Mouse (Mus musculus) lung, embryonic 14.5 days (tissue): ENCODE measurements around the gene Mlh1. TPM values are rescaled to one million over a fixed set of nuclear protein-coding genes. Genes with fewer than 3 reads are reported as not detected.

Experiments used
- ATAC-seq: fragments of 200-750 bp; cut with Nextera tagmentation; 2 replicates; pipeline ENCODE4 v1.8.0; 2017; ENCODE audit warnings: mild to moderate bottlenecking, moderate TSS enrichment, moderate library complexity; ENCODE audit not compliant: insufficient read depth
- DNase-seq: peaks from one replicate; pipeline ENCODE4 v3.0.0-alpha.2; 2015
- H3K27ac ChIP-seq: fragments of 300-500 bp; sonication (generic); 2 replicates; pipeline ENCODE4 v1.5.1; 2014; ENCODE audit warnings: low read depth, mild to moderate bottlenecking, moderate library complexity
- H3K27me3 ChIP-seq: fragments of 300-500 bp; sonication (generic); 2 replicates; pipeline ENCODE4 v1.6.1; 2014; ENCODE audit warnings: low read length, control low read depth; ENCODE audit not compliant: insufficient read depth
- H3K36me3 ChIP-seq: fragments of 300-500 bp; sonication (generic); 2 replicates; pipeline ENCODE4 v1.6.1; 2014; ENCODE audit warnings: control low read depth; ENCODE audit not compliant: insufficient read depth
- H3K4me1 ChIP-seq: fragments of 300-500 bp; sonication (generic); 2 replicates; pipeline ENCODE4 v1.6.1; 2014; ENCODE audit warnings: antibody characterized with exemption, control low read depth; ENCODE audit not compliant: insufficient read depth
- H3K4me2 ChIP-seq: fragments of 300-500 bp; sonication (generic); 2 replicates; pipeline ENCODE4 v1.6.1; 2014; ENCODE audit warnings: mild to moderate bottlenecking
- H3K4me3 ChIP-seq: fragments of 300-500 bp; sonication (generic); 2 replicates; pipeline ENCODE4 v1.5.1; 2014; ENCODE audit warnings: low read depth, low read length
- H3K9ac ChIP-seq: fragments of 300-500 bp; sonication (generic); 2 replicates; pipeline ENCODE4 v1.6.1; 2014
- H3K9me3 ChIP-seq: fragments of 300-500 bp; sonication (generic); 2 replicates; pipeline ENCODE4 v1.6.1; 2016; ENCODE audit warnings: low read depth, low read length, control low read depth
- CTCF ChIP-seq: IDR thresholded peaks from 2 replicates; pipeline ENCODE4 v1.5.1; 2016; ENCODE audit warnings: antibody characterized with exemption, low read depth
- WGBS: fragments of 180-500 bp; shearing (Covaris S2); extraction: QIAGEN DNeasy Blood & Tissue Kit; methylation state at CpG from one replicate; pipeline ENCODE4 v1.1.7; 2014; 5-methylcytosine and 5-hydroxymethylcytosine counted together
- polyA plus RNA-seq: library from polyadenylated mRNA; unstranded; fragments of >200 nt; fragmentation: Nextera tagmentation; extraction: Ambion mirVana; gene quantifications from 2 replicates; pipeline ENCODE4 v1.2.1, GENCODE M21; 2014

Gene Mlh1
- polyA plus RNA-seq, 1 experiment from 2014 or later: 36.1 TPM

DNA sequence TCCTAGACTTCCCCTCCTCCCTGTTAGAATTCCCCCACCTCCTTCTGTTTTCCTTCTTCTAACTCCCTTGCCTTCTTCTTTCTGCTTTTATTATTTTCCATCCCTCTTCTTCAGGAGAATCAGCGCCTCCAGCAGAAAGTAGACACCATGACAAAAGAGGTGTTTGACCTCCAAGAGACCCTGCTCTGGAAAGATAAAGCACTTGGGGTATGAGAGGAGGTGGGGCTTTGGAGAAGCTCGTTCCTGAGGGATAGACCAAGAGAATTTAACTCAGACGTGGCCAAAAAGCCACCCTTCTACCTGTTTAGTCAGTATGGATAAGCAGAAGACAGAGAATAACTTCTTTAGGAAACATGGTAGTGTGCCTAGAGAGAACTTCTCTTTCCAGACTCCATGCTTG lies 63.9 kb downstream of the Mlh1 start:
- no peak for TF ChIP-seq CTCF
- 15% methylated on average over 3 of the region's 3 CpGs for WGBS
- ATAC-seq (no peak), DNase-seq (peak; percentile 49)
- no peak overlapping the region for H3K4me2 ChIP-seq
- peak overlapping the region; percentile 37; the same call in 1 of the 2 replicates for H3K27ac ChIP-seq
- H3K27me3 ChIP-seq: no peaks in the 10 kb centered on the region
- no peak overlapping the region for H3K9ac ChIP-seq
- H3K4me1 ChIP-seq: no peaks in the 10 kb centered on the region
- H3K4me3 ChIP-seq: no peak overlapping the region
- peaks cover 21% of the 10 kb centered on the region; the same call in 1 of the 2 replicates for H3K36me3 ChIP-seq
- H3K9me3 ChIP-seq: no peaks in the 10 kb centered on the region

DNA sequence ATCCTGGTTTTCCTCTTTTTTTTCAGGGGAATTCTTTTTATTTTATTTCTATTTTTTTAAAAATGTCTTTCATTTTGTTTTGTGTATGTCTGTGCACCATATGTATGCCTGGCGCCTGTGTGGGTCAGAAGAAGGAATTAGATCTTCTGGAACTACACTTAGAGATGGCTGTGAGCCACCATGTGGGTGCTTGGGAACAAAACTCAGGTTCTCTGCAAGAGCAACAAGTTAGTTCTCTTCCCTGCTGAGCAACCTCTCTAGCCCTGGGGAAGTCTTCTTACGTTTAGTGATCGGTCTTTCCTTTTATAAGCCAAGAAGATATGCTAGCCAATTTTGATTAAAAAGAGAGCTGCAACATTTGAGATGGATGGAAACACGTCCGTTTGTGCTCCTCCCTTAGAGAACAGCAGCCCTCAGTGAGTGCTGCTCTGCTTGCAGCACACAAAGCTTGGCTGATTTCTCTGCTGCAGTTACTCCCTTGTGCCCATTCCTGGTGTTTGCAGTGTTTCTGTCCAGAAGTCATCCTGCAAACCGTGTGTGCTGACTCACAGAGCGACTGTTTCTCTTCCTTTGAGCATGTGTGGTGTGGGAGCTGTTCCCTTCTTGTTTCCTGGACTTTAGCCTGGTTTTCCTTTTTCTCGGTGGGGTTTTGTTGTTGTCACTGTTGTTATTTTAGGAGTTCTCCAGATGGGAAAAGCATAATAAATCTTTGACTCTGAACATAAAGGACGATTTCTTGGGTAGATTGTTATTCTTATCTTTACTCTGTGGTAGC lies 66.8 kb downstream of the Mlh1 start:
- H3K27ac ChIP-seq: peak overlapping the region; percentile 27; the same call in 1 of the 2 replicates
- ATAC-seq (no peak), DNase-seq (peak; percentile 10)
- H3K4me3 ChIP-seq: no peak overlapping the region
- no peaks in the 10 kb centered on the region for H3K4me1 ChIP-seq
- H3K4me2 ChIP-seq: no peak overlapping the region
- H3K9me3 ChIP-seq: no peaks in the 10 kb centered on the region
- 48% methylated on average over 9 of the region's 9 CpGs for WGBS
- H3K9ac ChIP-seq: no peak overlapping the region
- no peak for TF ChIP-seq CTCF
- peaks cover 39% of the 10 kb centered on the region for H3K36me3 ChIP-seq
- no peaks in the 10 kb centered on the region for H3K27me3 ChIP-seq

DNA sequence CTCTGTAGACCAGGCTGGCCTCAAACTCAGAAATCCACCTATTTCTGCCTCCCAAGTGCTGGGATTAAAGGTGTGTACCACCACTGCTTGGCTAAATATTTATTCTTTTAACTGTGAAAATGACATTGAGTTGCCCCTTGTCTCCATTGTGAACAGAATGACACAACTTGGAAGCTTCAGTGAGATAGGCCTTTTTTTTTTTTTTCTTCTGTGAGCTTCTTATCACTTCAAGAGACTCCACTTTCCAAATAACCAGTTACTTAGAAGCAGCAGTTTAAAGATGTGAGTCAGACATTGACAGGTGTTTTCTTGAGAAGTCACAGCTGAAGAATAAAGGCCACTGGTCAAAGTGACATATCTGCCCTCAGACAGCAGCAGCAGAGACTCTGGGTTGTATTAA lies 71.4 kb downstream of the Mlh1 start:
- Histone ChIP-seq H3K4me2 (no peak overlapping the region), H3K27ac (no peak overlapping the region), H3K4me3 (no peak overlapping the region), H3K9ac (no peak overlapping the region), H3K9me3 (no peaks in the 10 kb centered on the region), H3K27me3 (no peaks in the 10 kb centered on the region), H3K4me1 (no peaks in the 10 kb centered on the region), H3K36me3 (peaks cover 26% of the 10 kb centered on the region)
- DNase-seq (no peak), ATAC-seq (no peak)
- no peak for TF ChIP-seq CTCF

DNA sequence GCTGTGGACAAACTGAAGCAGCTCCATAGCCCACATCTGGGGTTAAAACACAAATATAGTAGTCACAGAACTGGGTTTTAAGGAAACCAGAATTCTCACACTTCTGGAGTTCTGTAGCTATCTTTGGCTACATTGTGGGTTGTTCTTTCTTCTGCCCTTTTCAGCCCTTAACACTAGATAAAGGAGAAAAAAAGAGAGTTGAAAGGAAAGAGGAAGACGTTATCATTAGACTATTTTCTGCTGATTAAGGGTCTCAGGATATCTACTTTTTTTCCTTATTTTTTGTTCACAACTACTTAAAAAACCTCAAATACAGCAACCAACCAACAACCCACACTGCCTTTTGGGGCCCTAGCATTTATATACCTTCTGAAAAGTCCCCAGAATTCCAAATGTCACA lies 73.3 kb downstream of the Mlh1 start:
- ATAC-seq (no peak), DNase-seq (no peak)
- Histone ChIP-seq H3K36me3 (peaks cover 28% of the 10 kb centered on the region), H3K4me3 (no peak overlapping the region), H3K27me3 (no peaks in the 10 kb centered on the region), H3K9me3 (no peaks in the 10 kb centered on the region), H3K4me2 (no peak overlapping the region), H3K27ac (no peak overlapping the region), H3K9ac (no peak overlapping the region), H3K4me1 (no peaks in the 10 kb centered on the region)
- 68% methylated on average over 1 of the region's 1 CpGs for WGBS
- TF ChIP-seq CTCF: no peak

DNA sequence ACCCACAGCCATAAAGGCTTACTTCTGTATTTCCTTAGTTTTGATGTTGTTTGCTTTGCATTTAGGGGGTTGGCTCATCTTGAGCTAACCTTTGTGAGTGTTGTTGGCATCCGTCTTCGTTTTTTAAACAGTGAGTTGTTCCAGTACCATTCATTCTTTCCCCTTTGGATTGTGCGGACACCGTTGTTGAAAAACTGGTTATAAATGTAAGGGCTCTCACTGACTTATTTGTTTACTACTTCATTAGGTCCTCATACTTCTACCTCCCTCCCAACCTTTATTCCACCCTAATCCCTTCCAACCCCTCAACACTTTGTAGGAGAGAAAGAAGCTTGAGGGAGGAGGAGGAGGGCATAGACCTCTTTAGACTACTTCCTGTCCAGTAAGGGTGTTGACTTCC lies 73.9 kb downstream of the Mlh1 start:
- no peak for ATAC-seq
- no peak for DNase-seq
- no peak overlapping the region for H3K27ac ChIP-seq
- no peak overlapping the region for H3K9ac ChIP-seq
- WGBS: 78% methylated on average over 4 of the region's 4 CpGs
- no peak overlapping the region for H3K4me3 ChIP-seq
- peaks cover 29% of the 10 kb centered on the region for H3K36me3 ChIP-seq
- H3K27me3 ChIP-seq: no peaks in the 10 kb centered on the region
- no peak overlapping the region for H3K4me2 ChIP-seq
- H3K9me3 ChIP-seq: no peaks in the 10 kb centered on the region
- no peak for TF ChIP-seq CTCF
- H3K4me1 ChIP-seq: no peaks in the 10 kb centered on the region

DNA sequence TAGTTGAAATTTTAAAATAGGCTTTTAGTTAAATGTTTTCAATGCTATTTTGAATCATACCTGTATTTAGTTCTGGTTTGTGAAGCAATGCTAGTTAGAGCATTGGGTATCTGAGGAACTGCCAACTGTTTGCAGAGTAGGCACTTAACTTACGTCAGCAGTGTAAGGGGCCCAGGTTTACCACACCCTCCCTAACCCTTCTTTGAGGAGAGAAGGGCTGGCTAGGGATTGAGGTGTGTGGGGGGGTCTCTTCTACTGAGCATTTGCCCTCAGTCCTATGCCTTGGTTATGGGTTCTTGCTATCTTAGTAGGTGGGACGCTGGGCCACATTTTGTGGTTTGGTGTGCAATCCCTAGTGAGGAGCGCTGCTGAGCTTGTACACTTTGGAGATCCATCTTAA lies 74.5 kb downstream of the Mlh1 start:
- Histone ChIP-seq H3K9me3 (no peaks in the 10 kb centered on the region), H3K4me2 (no peak overlapping the region), H3K27ac (no peak overlapping the region), H3K4me1 (no peaks in the 10 kb centered on the region), H3K9ac (no peak overlapping the region), H3K4me3 (no peak overlapping the region), H3K36me3 (peaks cover 23% of the 10 kb centered on the region), H3K27me3 (no peaks in the 10 kb centered on the region)
- ATAC-seq (no peak), DNase-seq (no peak)
- no peak for TF ChIP-seq CTCF
- 85% methylated on average over 3 of the region's 3 CpGs for WGBS

DNA sequence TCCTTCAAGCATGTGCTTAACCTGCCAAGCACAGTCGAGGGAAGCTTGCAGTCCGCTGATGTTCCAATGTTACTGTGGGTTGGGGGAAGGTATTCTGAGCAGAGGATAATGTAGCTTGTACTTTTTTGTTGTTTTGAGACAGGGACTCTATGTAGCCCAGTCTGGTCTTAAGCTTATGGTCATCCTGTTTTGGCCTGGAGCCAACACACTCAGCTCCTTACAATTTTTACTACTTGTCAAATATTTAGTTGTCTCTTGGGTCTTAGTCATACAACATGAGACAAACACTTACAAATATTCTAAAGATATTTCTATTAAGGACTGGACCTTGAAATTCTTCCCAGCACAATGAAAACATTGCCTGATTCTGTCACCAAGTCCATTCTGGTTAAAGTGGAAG lies 78.4 kb downstream of the Mlh1 start:
- no peak for TF ChIP-seq CTCF
- Histone ChIP-seq H3K4me1 (no peaks in the 10 kb centered on the region), H3K9ac (no peak overlapping the region), H3K4me2 (no peak overlapping the region), H3K27me3 (no peaks in the 10 kb centered on the region), H3K27ac (no peak overlapping the region), H3K4me3 (no peak overlapping the region), H3K36me3 (peaks cover 28% of the 10 kb centered on the region; the same call in 1 of the 2 replicates), H3K9me3 (no peaks in the 10 kb centered on the region)
- DNase-seq: no peak
- ATAC-seq: no peak
- 84% methylated on average over 2 of the region's 2 CpGs for WGBS
